Mouse (Mus musculus) T-helper 1 cell (primary cell): ENCODE data around the gene Unc5a.

Source experiments
- in situ Hi-C: fragments of 300-600 bp; cut with MboI, MseI; formaldehyde crosslinking; loops from one replicate; pipeline ENCODE4 v1.15.1; 2025; ENCODE audit warnings: high pct_unique_total_duplicates

Unc5a gene

GRCm38 (mm10) chr13:54948531-54949493, at the start of gene Unc5a:
Gene Unc5a, plus strand, starts transcription at chr13:54949411.
- in situ Hi-C loops, result no loop called here

- in situ Hi-C loops, result no loop called here
Observed at GRCm38 (mm10) chr13:54912053-54912452, 37.2 kb upstream of the Unc5a start.

GRCm38 (mm10) chr13:54912894-54913621, 36.2 kb upstream of the Unc5a start:
- in situ Hi-C loops, result no loop called here

GRCm38 (mm10) chr13:54916644-54917043, 32.6 kb upstream of the Unc5a start:
- in situ Hi-C loops, result no loop called here

GRCm38 (mm10) chr13:54918910-54919309, 30.3 kb upstream of the Unc5a start:
- in situ Hi-C loops, result no loop called here

GRCm38 (mm10) chr13:54919666-54920065, 29.5 kb upstream of the Unc5a start:
- in situ Hi-C loops, result no loop called here

- in situ Hi-C loops, result no loop called here
Observed at GRCm38 (mm10) chr13:54921700-54922099, 27.5 kb upstream of the Unc5a start.

- in situ Hi-C loops, result no loop called here
Observed at GRCm38 (mm10) chr13:54923705-54924104, 25.5 kb upstream of the Unc5a start.

GRCm38 (mm10) chr13:54925466-54925865, 23.7 kb upstream of the Unc5a start:
- in situ Hi-C loops, result no loop called here

GRCm38 (mm10) chr13:54926654-54927053, 22.6 kb upstream of the Unc5a start:
- in situ Hi-C loops, result no loop called here

- in situ Hi-C loops, result no loop called here
Observed at GRCm38 (mm10) chr13:54930123-54930522, 19.1 kb upstream of the Unc5a start.

GRCm38 (mm10) chr13:54934873-54935272, 14.3 kb upstream of the Unc5a start:
- in situ Hi-C loops, result no loop called here

- in situ Hi-C loops, result no loop called here
Observed at GRCm38 (mm10) chr13:54936173-54936572, 13.0 kb upstream of the Unc5a start.

- in situ Hi-C loops, result no loop called here
Observed at GRCm38 (mm10) chr13:54937885-54938284, 11.3 kb upstream of the Unc5a start.

GRCm38 (mm10) chr13:54938493-54938892, 10.7 kb upstream of the Unc5a start:
- in situ Hi-C loops, result no loop called here

- in situ Hi-C loops, result no loop called here
Observed at GRCm38 (mm10) chr13:54944411-54945157, 4.6 kb upstream of the Unc5a start.

- in situ Hi-C loops, result no loop called here
Observed at GRCm38 (mm10) chr13:54945332-54945731, 3.9 kb upstream of the Unc5a start.

GRCm38 (mm10) chr13:54946406-54946805, 2.8 kb upstream of the Unc5a start:
- in situ Hi-C loops, result no loop called here

- in situ Hi-C loops, result no loop called here
Observed at GRCm38 (mm10) chr13:54949592-54949991, 381 bp downstream of the Unc5a start.

GRCm38 (mm10) chr13:54950131-54950530, 920 bp downstream of the Unc5a start:
- in situ Hi-C loops, result no loop called here

- in situ Hi-C loops, result no loop called here
Observed at GRCm38 (mm10) chr13:54951166-54951565, 2.0 kb downstream of the Unc5a start.

GRCm38 (mm10) chr13:54954745-54955144, 5.5 kb downstream of the Unc5a start:
- in situ Hi-C loops, result no loop called here
